Mouse (Mus musculus) frontal cortex, postnatal 10 days (tissue): ENCODE measurements around the gene Vmn2r42.
"Not testable (repeated sequence)": the region's sequence is repeated elsewhere in the genome, so short reads cannot be mapped to it uniquely, and the experiment has no call there.

Experiments
- DNase-seq, 2 experiments: peaks; one replicate each; pipeline ENCODE4 v3.0.0; 2022; ENCODE audit warnings: low spot score in 2 of 2, mixed read lengths in 1 of 2

Gene Vmn2r42

DNA sequence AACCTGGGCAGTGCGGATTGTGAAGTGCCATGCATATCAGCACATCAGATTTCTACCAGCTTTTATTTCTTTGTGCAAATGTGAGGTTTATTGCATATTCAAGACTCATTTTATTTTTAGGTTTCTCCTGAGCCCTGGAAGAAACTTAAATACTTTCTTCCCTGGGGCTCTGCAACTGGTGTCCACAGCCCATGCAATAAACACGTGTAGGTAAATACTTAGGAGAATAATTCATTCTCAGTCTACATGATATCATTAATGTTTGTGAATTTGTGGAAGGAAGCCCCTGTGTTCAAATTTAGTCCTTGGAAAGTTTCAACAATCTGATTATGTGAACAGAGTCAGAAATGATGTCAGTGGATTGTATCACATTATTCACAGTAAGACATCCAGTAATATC lies at the start of gene Vmn2r42:
Gene Vmn2r42 (minus strand): TSS at position 101 of the 400 bp plus-strand sequence.
- DNase-seq: not testable (repeated sequence)

- not testable (repeated sequence) for DNase-seq
Measured at GRCm38 (mm10) chr7:8161554-8161953, 38.6 kb downstream of the Vmn2r42 start, which contains the start of gene Vmn2r41. TSS of gene Vmn2r41 (minus strand) at chr7:8161654.
